Mouse (Mus musculus): Measurements from ENCODE around the gene Mier3. TPM values are rescaled to one million over a fixed set of nuclear protein-coding genes. Genes with fewer than 3 reads are reported as not detected.

Mier3 gene
- 15.6 and 16.0 TPM in 2 replicates for polyA plus RNA-seq (2015; fragmentation: Nextera tagmentation; extraction: Ambion mirVana)

GRCm38 (mm10) chr13:111680679-111681078, at the start of gene Mier3:
TSS of gene Mier3 (plus strand) at chr13:111680979.
- 92% methylated on average over 4 of the region's 4 CpGs for WGBS
- Histone ChIP-seq H3K4me2 (no peak within 1 kb of the TSS), H3K36me3 (no peaks in the 10 kb centered on the region), H3K27me3 (replicated peaks) (no peaks in the 10 kb centered on the region), H3K9ac (replicated peaks) (no peak within 1 kb of the TSS), H3K4me1 (peaks cover 6% of the 10 kb centered on the region; the same call in 1 of the 2 replicates), H3K4me3 (replicated peaks) (no peak within 1 kb of the TSS), H3K27ac (replicated peaks) (no peak within 1 kb of the TSS), H3K9me3 (replicated peaks) (no peaks in the 10 kb centered on the region)
- no peak for ATAC-seq (ENCODE audit: low FRiP score)

- 92% methylated on average over 16 of the region's 16 CpGs for WGBS
- Histone ChIP-seq H3K4me2 (no peak overlapping the region), H3K4me1 (no peaks in the 10 kb centered on the region), H3K27ac (replicated peaks) (no peak overlapping the region), H3K4me3 (replicated peaks) (no peak overlapping the region), H3K27me3 (replicated peaks) (no peaks in the 10 kb centered on the region), H3K9me3 (replicated peaks) (no peaks in the 10 kb centered on the region), H3K9ac (replicated peaks) (no peak overlapping the region), H3K36me3 (no peaks in the 10 kb centered on the region)
- ATAC-seq (ENCODE audit: low FRiP score): no peak
Measured at GRCm38 (mm10) chr13:111634163-111635160, 46.3 kb upstream of the Mier3 start.

GRCm38 (mm10) chr13:111640319-111640718, 40.5 kb upstream of the Mier3 start:
- no peak overlapping the region for H3K9ac ChIP-seq (replicated peaks)
- no peak overlapping the region for H3K4me3 ChIP-seq (replicated peaks)
- no peak for ATAC-seq (ENCODE audit: low FRiP score)
- WGBS: 85% methylated on average over 6 of the region's 6 CpGs
- no peaks in the 10 kb centered on the region for H3K36me3 ChIP-seq
- H3K27ac ChIP-seq (replicated peaks): no peak overlapping the region
- no peak overlapping the region for H3K4me2 ChIP-seq
- H3K9me3 ChIP-seq (replicated peaks): no peaks in the 10 kb centered on the region
- no peaks in the 10 kb centered on the region for H3K27me3 ChIP-seq (replicated peaks)
- no peaks in the 10 kb centered on the region for H3K4me1 ChIP-seq

- no peaks in the 10 kb centered on the region for H3K4me1 ChIP-seq
- 73% methylated on average over 2 of the region's 2 CpGs for WGBS
- no peak for ATAC-seq (ENCODE audit: low FRiP score)
- no peaks in the 10 kb centered on the region for H3K27me3 ChIP-seq (replicated peaks)
- no peaks in the 10 kb centered on the region for H3K9me3 ChIP-seq (replicated peaks)
- no peak overlapping the region for H3K9ac ChIP-seq (replicated peaks)
- no peak overlapping the region for H3K27ac ChIP-seq (replicated peaks)
- no peak overlapping the region for H3K4me2 ChIP-seq
- no peaks in the 10 kb centered on the region for H3K36me3 ChIP-seq
- H3K4me3 ChIP-seq (replicated peaks): no peak overlapping the region
Measured at GRCm38 (mm10) chr13:111643636-111644035, 37.1 kb upstream of the Mier3 start.

- Histone ChIP-seq H3K9me3 (replicated peaks) (no peaks in the 10 kb centered on the region), H3K4me3 (replicated peaks) (no peak overlapping the region), H3K36me3 (no peaks in the 10 kb centered on the region), H3K4me2 (no peak overlapping the region), H3K27me3 (replicated peaks) (no peaks in the 10 kb centered on the region), H3K9ac (replicated peaks) (no peak overlapping the region), H3K27ac (replicated peaks) (no peak overlapping the region), H3K4me1 (0 out of 2 replicates have a peak, but pooled peaks cover under 1% of the 10 kb centered on the region)
- WGBS: 91% methylated on average over 9 of the region's 9 CpGs
- ATAC-seq (ENCODE audit: low FRiP score): no peak
Measured at GRCm38 (mm10) chr13:111646204-111646603, 34.6 kb upstream of the Mier3 start.

GRCm38 (mm10) chr13:111647279-111647678, 33.5 kb upstream of the Mier3 start:
- no peaks in the 10 kb centered on the region for H3K27me3 ChIP-seq (replicated peaks)
- 92% methylated on average over 4 of the region's 4 CpGs for WGBS

GRCm38 (mm10) chr13:111651020-111651419, 29.8 kb upstream of the Mier3 start:
- H3K36me3 ChIP-seq: no peaks in the 10 kb centered on the region
- no peak overlapping the region for H3K27ac ChIP-seq (replicated peaks)
- 47% methylated on average over 6 of the region's 6 CpGs for WGBS
- H3K4me1 ChIP-seq: 0 out of 2 replicates have a peak, but pooled peaks cover 2% of the 10 kb centered on the region
- H3K9ac ChIP-seq (replicated peaks): no peak overlapping the region
- no peak for ATAC-seq (ENCODE audit: low FRiP score)
- no peaks in the 10 kb centered on the region for H3K9me3 ChIP-seq (replicated peaks)
- H3K27me3 ChIP-seq (replicated peaks): no peaks in the 10 kb centered on the region
- no peak overlapping the region for H3K4me2 ChIP-seq
- H3K4me3 ChIP-seq (replicated peaks): no peak overlapping the region

More at GRCm38 (mm10) chr13:111647279-111647678, 33.5 kb upstream of the Mier3 start:
- Histone ChIP-seq H3K4me2 (no peak overlapping the region), H3K9ac (replicated peaks) (no peak overlapping the region), H3K27ac (replicated peaks) (no peak overlapping the region), H3K4me1 (0 out of 2 replicates have a peak, but pooled peaks cover 2% of the 10 kb centered on the region), H3K36me3 (no peaks in the 10 kb centered on the region), H3K9me3 (replicated peaks) (no peaks in the 10 kb centered on the region), H3K4me3 (replicated peaks) (no peak overlapping the region)
- no peak for ATAC-seq (ENCODE audit: low FRiP score)

GRCm38 (mm10) chr13:111655273-111655672, 25.5 kb upstream of the Mier3 start:
- ATAC-seq (ENCODE audit: low FRiP score): no peak
- H3K36me3 ChIP-seq: no peaks in the 10 kb centered on the region
- H3K27me3 ChIP-seq (replicated peaks): no peaks in the 10 kb centered on the region
- H3K4me2 ChIP-seq: no peak overlapping the region
- H3K9ac ChIP-seq (replicated peaks): no peak overlapping the region
- H3K9me3 ChIP-seq (replicated peaks): no peaks in the 10 kb centered on the region
- H3K4me3 ChIP-seq (replicated peaks): no peak overlapping the region
- H3K27ac ChIP-seq (replicated peaks): no peak overlapping the region
- peaks cover 17% of the 10 kb centered on the region for H3K4me1 ChIP-seq
- 92% methylated on average over 4 of the region's 4 CpGs for WGBS

- no peaks in the 10 kb centered on the region for H3K9me3 ChIP-seq (replicated peaks)
- H3K4me2 ChIP-seq: no peak overlapping the region
- no peaks in the 10 kb centered on the region for H3K27me3 ChIP-seq (replicated peaks)
- no peak overlapping the region for H3K4me3 ChIP-seq (replicated peaks)
- ATAC-seq (ENCODE audit: low FRiP score): no peak
- no peak overlapping the region for H3K27ac ChIP-seq (replicated peaks)
- H3K9ac ChIP-seq (replicated peaks): no peak overlapping the region
- no peaks in the 10 kb centered on the region for H3K36me3 ChIP-seq
- H3K4me1 ChIP-seq: peaks cover 17% of the 10 kb centered on the region
- 81% methylated on average over 2 of the region's 2 CpGs for WGBS
Measured at GRCm38 (mm10) chr13:111655856-111656255, 24.9 kb upstream of the Mier3 start.

GRCm38 (mm10) chr13:111656309-111656708, 24.5 kb upstream of the Mier3 start:
- no peak for ATAC-seq (ENCODE audit: low FRiP score)
- Histone ChIP-seq H3K4me1 (peaks cover 16% of the 10 kb centered on the region), H3K4me3 (replicated peaks) (no peak overlapping the region), H3K9me3 (replicated peaks) (no peaks in the 10 kb centered on the region), H3K36me3 (no peaks in the 10 kb centered on the region), H3K9ac (replicated peaks) (no peak overlapping the region), H3K27me3 (replicated peaks) (no peaks in the 10 kb centered on the region), H3K27ac (replicated peaks) (no peak overlapping the region), H3K4me2 (no peak overlapping the region)
- 78% methylated on average over 10 of the region's 10 CpGs for WGBS

GRCm38 (mm10) chr13:111656769-111657168, 24.0 kb upstream of the Mier3 start:
- no peak for ATAC-seq (ENCODE audit: low FRiP score)
- no peak overlapping the region for H3K4me2 ChIP-seq
- peaks cover 15% of the 10 kb centered on the region for H3K4me1 ChIP-seq
- H3K27ac ChIP-seq (replicated peaks): no peak overlapping the region
- no peak overlapping the region for H3K4me3 ChIP-seq (replicated peaks)
- WGBS: 72% methylated on average over 3 of the region's 3 CpGs
- no peak overlapping the region for H3K9ac ChIP-seq (replicated peaks)
- no peaks in the 10 kb centered on the region for H3K9me3 ChIP-seq (replicated peaks)
- H3K27me3 ChIP-seq (replicated peaks): no peaks in the 10 kb centered on the region
- no peaks in the 10 kb centered on the region for H3K36me3 ChIP-seq

Data from neural tube, embryonic 15.5 days (tissue).